Mouse (Mus musculus): ENCODE measurements around the gene Csf2rb. TPM values are rescaled to one million over a fixed set of nuclear protein-coding genes. Genes with fewer than 3 reads are reported as not detected.
"Not testable (repeated sequence)": the region's sequence is repeated elsewhere in the genome, so short reads cannot be mapped to it uniquely, and the experiment has no call there.

Gene Csf2rb
- 0.28 and 1.0 TPM in 2 replicates for polyA plus RNA-seq (2014; fragmentation: Nextera tagmentation; extraction: Ambion mirVana)

GRCm38 (mm10) chr15:78325671-78326339 lies at the start of gene Csf2rb:
Csf2rb (plus strand) TSS chr15:78325752.
- 88% methylated on average over 11 of the region's 11 CpGs for WGBS
- no peak for ATAC-seq (ENCODE audit: low FRiP score, low TSS enrichment)

GRCm38 (mm10) chr15:78278308-78278707 lies 47.2 kb upstream of the Csf2rb start:
- DNase-seq, result no peak
- H3K27ac ChIP-seq (replicated peaks; ENCODE audit: low read depth, low read length), result no peak overlapping the region
- WGBS, result 87% methylated on average over 2 of the region's 2 CpGs
- no peak overlapping the region for H3K4me2 ChIP-seq (ENCODE audit: low read length)
- ATAC-seq (ENCODE audit: low FRiP score, low TSS enrichment), result no peak
- H3K9ac ChIP-seq (replicated peaks; ENCODE audit: low read length), result no peak overlapping the region
- H3K9me3 ChIP-seq (ENCODE audit: control insufficient read depth, low read length), result no peaks in the 10 kb centered on the region
- no peaks in the 10 kb centered on the region for H3K4me1 ChIP-seq (ENCODE audit: control insufficient read depth, insufficient read depth, low read length)
- H3K27me3 ChIP-seq (ENCODE audit: control insufficient read depth, insufficient read depth, low read length), result no peaks in the 10 kb centered on the region
- H3K4me3 ChIP-seq (replicated peaks; ENCODE audit: low read depth, low read length), result no peak overlapping the region
- H3K36me3 ChIP-seq (ENCODE audit: control insufficient read depth, insufficient read depth, low read length), result no peaks in the 10 kb centered on the region

More at GRCm38 (mm10) chr15:78325671-78326339, at the start of gene Csf2rb:
- Histone ChIP-seq H3K9me3 (ENCODE audit: control insufficient read depth, low read length) (no peaks in the 10 kb centered on the region), H3K27ac (replicated peaks; ENCODE audit: low read depth, low read length) (no peak within 1 kb of the TSS), H3K27me3 (ENCODE audit: control insufficient read depth, insufficient read depth, low read length) (no peaks in the 10 kb centered on the region), H3K9ac (replicated peaks; ENCODE audit: low read length) (no peak within 1 kb of the TSS), H3K4me1 (ENCODE audit: control insufficient read depth, insufficient read depth, low read length) (no peaks in the 10 kb centered on the region), H3K4me2 (ENCODE audit: low read length) (no peak within 1 kb of the TSS), H3K36me3 (ENCODE audit: control insufficient read depth, insufficient read depth, low read length) (no peaks in the 10 kb centered on the region), H3K4me3 (replicated peaks; ENCODE audit: low read depth, low read length) (no peak within 1 kb of the TSS)
- DNase-seq, result no peak

GRCm38 (mm10) chr15:78287941-78288340 lies 37.6 kb upstream of the Csf2rb start:
- Histone ChIP-seq H3K9me3 (ENCODE audit: control insufficient read depth, low read length) (no peaks in the 10 kb centered on the region), H3K27ac (replicated peaks; ENCODE audit: low read depth, low read length) (no peak overlapping the region), H3K4me2 (ENCODE audit: low read length) (no peak overlapping the region), H3K4me3 (replicated peaks; ENCODE audit: low read depth, low read length) (no peak overlapping the region), H3K27me3 (ENCODE audit: control insufficient read depth, insufficient read depth, low read length) (no peaks in the 10 kb centered on the region), H3K9ac (replicated peaks; ENCODE audit: low read length) (no peak overlapping the region), H3K4me1 (ENCODE audit: control insufficient read depth, insufficient read depth, low read length) (0 out of 2 replicates have a peak, but pooled peaks cover 3% of the 10 kb centered on the region), H3K36me3 (ENCODE audit: control insufficient read depth, insufficient read depth, low read length) (no peaks in the 10 kb centered on the region)
- ATAC-seq (ENCODE audit: low FRiP score, low TSS enrichment), result no peak
- DNase-seq, result no peak
- WGBS, result 82% methylated on average over 5 of the region's 5 CpGs

GRCm38 (mm10) chr15:78289775-78290174 lies 35.8 kb upstream of the Csf2rb start:
- H3K27me3 ChIP-seq (ENCODE audit: control insufficient read depth, insufficient read depth, low read length); H3K9me3 ChIP-seq (ENCODE audit: control insufficient read depth, low read length); H3K4me2 ChIP-seq (ENCODE audit: low read length); DNase-seq; ATAC-seq (ENCODE audit: low FRiP score, low TSS enrichment); H3K36me3 ChIP-seq (ENCODE audit: control insufficient read depth, insufficient read depth, low read length); H3K27ac ChIP-seq (replicated peaks; ENCODE audit: low read depth, low read length); H3K4me1 ChIP-seq (ENCODE audit: control insufficient read depth, insufficient read depth, low read length); H3K9ac ChIP-seq (replicated peaks; ENCODE audit: low read length); H3K4me3 ChIP-seq (replicated peaks; ENCODE audit: low read depth, low read length): not testable (repeated sequence)
- WGBS, result 82% methylated on average over 5 of the region's 5 CpGs

GRCm38 (mm10) chr15:78293228-78293627 lies 32.3 kb upstream of the Csf2rb start:
- not testable (repeated sequence) for H3K36me3 ChIP-seq (ENCODE audit: control insufficient read depth, insufficient read depth, low read length); H3K4me3 ChIP-seq (replicated peaks; ENCODE audit: low read depth, low read length); H3K9me3 ChIP-seq (ENCODE audit: control insufficient read depth, low read length); ATAC-seq (ENCODE audit: low FRiP score, low TSS enrichment); H3K9ac ChIP-seq (replicated peaks; ENCODE audit: low read length); H3K4me1 ChIP-seq (ENCODE audit: control insufficient read depth, insufficient read depth, low read length); H3K27me3 ChIP-seq (ENCODE audit: control insufficient read depth, insufficient read depth, low read length); H3K27ac ChIP-seq (replicated peaks; ENCODE audit: low read depth, low read length); H3K4me2 ChIP-seq (ENCODE audit: low read length)
- peak; percentile 16 for DNase-seq
- 3% methylated on average over 2 of the region's 2 CpGs for WGBS

GRCm38 (mm10) chr15:78293716-78294115 lies 31.8 kb upstream of the Csf2rb start:
- no peak overlapping the region for H3K9ac ChIP-seq (replicated peaks; ENCODE audit: low read length)
- H3K4me1 ChIP-seq (ENCODE audit: control insufficient read depth, insufficient read depth, low read length), result 0 out of 2 replicates have a peak, but pooled peaks cover 3% of the 10 kb centered on the region
- 80% methylated on average over 4 of the region's 4 CpGs for WGBS
- H3K27ac ChIP-seq (replicated peaks; ENCODE audit: low read depth, low read length), result no peak overlapping the region
- DNase-seq (no peak), ATAC-seq (ENCODE audit: low FRiP score, low TSS enrichment) (no peak)
- no peak overlapping the region for H3K4me3 ChIP-seq (replicated peaks; ENCODE audit: low read depth, low read length)
- no peak overlapping the region for H3K4me2 ChIP-seq (ENCODE audit: low read length)
- no peaks in the 10 kb centered on the region for H3K36me3 ChIP-seq (ENCODE audit: control insufficient read depth, insufficient read depth, low read length)
- H3K9me3 ChIP-seq (ENCODE audit: control insufficient read depth, low read length), result no peaks in the 10 kb centered on the region
- H3K27me3 ChIP-seq (ENCODE audit: control insufficient read depth, insufficient read depth, low read length), result no peaks in the 10 kb centered on the region

- DNase-seq, result no peak
- H3K4me3 ChIP-seq (replicated peaks; ENCODE audit: low read depth, low read length), result no peak overlapping the region
- H3K9ac ChIP-seq (replicated peaks; ENCODE audit: low read length), result no peak overlapping the region
- no peaks in the 10 kb centered on the region for H3K27me3 ChIP-seq (ENCODE audit: control insufficient read depth, insufficient read depth, low read length)
- ATAC-seq (ENCODE audit: low FRiP score, low TSS enrichment), result no peak
- 77% methylated on average over 1 of the region's 1 CpGs for WGBS
- H3K9me3 ChIP-seq (ENCODE audit: control insufficient read depth, low read length), result no peaks in the 10 kb centered on the region
- no peak overlapping the region for H3K4me2 ChIP-seq (ENCODE audit: low read length)
- no peaks in the 10 kb centered on the region for H3K36me3 ChIP-seq (ENCODE audit: control insufficient read depth, insufficient read depth, low read length)
- no peak overlapping the region for H3K27ac ChIP-seq (replicated peaks; ENCODE audit: low read depth, low read length)
- H3K4me1 ChIP-seq (ENCODE audit: control insufficient read depth, insufficient read depth, low read length), result no peaks in the 10 kb centered on the region
Measured at GRCm38 (mm10) chr15:78298558-78298957, 27.0 kb upstream of the Csf2rb start.

GRCm38 (mm10) chr15:78299641-78300040 lies 25.9 kb upstream of the Csf2rb start:
- H3K4me3 ChIP-seq (replicated peaks; ENCODE audit: low read depth, low read length), result no peak overlapping the region
- no peaks in the 10 kb centered on the region for H3K27me3 ChIP-seq (ENCODE audit: control insufficient read depth, insufficient read depth, low read length)
- no peak for DNase-seq
- no peak overlapping the region for H3K9ac ChIP-seq (replicated peaks; ENCODE audit: low read length)
- H3K27ac ChIP-seq (replicated peaks; ENCODE audit: low read depth, low read length), result no peak overlapping the region
- 79% methylated on average over 3 of the region's 3 CpGs for WGBS
- no peak overlapping the region for H3K4me2 ChIP-seq (ENCODE audit: low read length)
- H3K36me3 ChIP-seq (ENCODE audit: control insufficient read depth, insufficient read depth, low read length), result no peaks in the 10 kb centered on the region
- H3K9me3 ChIP-seq (ENCODE audit: control insufficient read depth, low read length), result no peaks in the 10 kb centered on the region
- no peaks in the 10 kb centered on the region for H3K4me1 ChIP-seq (ENCODE audit: control insufficient read depth, insufficient read depth, low read length)
- ATAC-seq (ENCODE audit: low FRiP score, low TSS enrichment), result no peak

GRCm38 (mm10) chr15:78300773-78301172 lies 24.8 kb upstream of the Csf2rb start:
- Histone ChIP-seq H3K27ac (replicated peaks; ENCODE audit: low read depth, low read length) (no peak overlapping the region), H3K9me3 (ENCODE audit: control insufficient read depth, low read length) (no peaks in the 10 kb centered on the region), H3K4me1 (ENCODE audit: control insufficient read depth, insufficient read depth, low read length) (no peaks in the 10 kb centered on the region), H3K4me2 (ENCODE audit: low read length) (no peak overlapping the region), H3K9ac (replicated peaks; ENCODE audit: low read length) (no peak overlapping the region), H3K27me3 (ENCODE audit: control insufficient read depth, insufficient read depth, low read length) (no peaks in the 10 kb centered on the region), H3K4me3 (replicated peaks; ENCODE audit: low read depth, low read length) (no peak overlapping the region), H3K36me3 (ENCODE audit: control insufficient read depth, insufficient read depth, low read length) (no peaks in the 10 kb centered on the region)
- DNase-seq, result no peak
- no peak for ATAC-seq (ENCODE audit: low FRiP score, low TSS enrichment)
